Mouse (Mus musculus) myocyte (in vitro differentiated cells): ENCODE data around the gene Camk2d. TPM values are rescaled to one million over a fixed set of nuclear protein-coding genes. Genes with fewer than 3 reads are reported as not detected.

Experiments
- H3K27me3 ChIP-seq: one replicate; pipeline ENCODE4 v1.6.1; 2011; ENCODE audit not compliant: control insufficient read depth, insufficient read depth, insufficient read length
- H3K36me3 ChIP-seq: one replicate; pipeline ENCODE4 v1.6.1; 2011; ENCODE audit not compliant: control insufficient read depth, insufficient read depth
- H3K4me2 ChIP-seq: one replicate; pipeline ENCODE4 v1.6.1; 2011; ENCODE audit warnings: low read depth, control low read depth
- H3K4me3 ChIP-seq: one replicate; pipeline ENCODE4 v1.5.1; 2011; ENCODE audit warnings: mild to moderate bottlenecking, control low read depth, moderate library complexity
- H3K79me2 ChIP-seq: one replicate; pipeline ENCODE4 v1.6.1; 2011; ENCODE audit not compliant: control insufficient read depth, insufficient read depth
- H3ac ChIP-seq: one replicate; pipeline ENCODE4 v1.6.1; 2011; ENCODE audit not compliant: control insufficient read depth, insufficient read length
- CEBPB ChIP-seq: IDR thresholded peaks from 2 replicates; pipeline ENCODE4 v1.6.1; 2011; ENCODE audit warnings: mild to moderate bottlenecking, moderate library complexity; ENCODE audit not compliant: poor library complexity, insufficient read depth, severe bottlenecking
- E2F4 ChIP-seq: IDR thresholded peaks from one replicate; pipeline ENCODE4 v1.6.1; 2011; ENCODE audit warnings: mild to moderate bottlenecking, control low read depth, moderate library complexity; ENCODE audit not compliant: insufficient read depth
- MAX ChIP-seq: IDR thresholded peaks from one replicate; pipeline ENCODE4 v1.6.1; 2011; ENCODE audit warnings: low read depth, mild to moderate bottlenecking, control low read depth
- MYOD1 ChIP-seq, 3 experiments: IDR thresholded peaks; one replicate each; pipeline ENCODE4 v1.6.1; 2011; ENCODE audit warnings: control low read depth in 2 of 3, low read depth in 2 of 3, mild to moderate bottlenecking in 2 of 3, moderate library complexity in 1 of 3; ENCODE audit not compliant: insufficient read length in 2 of 3, control insufficient read depth in 1 of 3
- MYOG ChIP-seq, 3 experiments: IDR thresholded peaks; one replicate each; pipeline ENCODE4 v1.6.1; 2011; ENCODE audit warnings: control low read depth in 2 of 3, low read depth in 2 of 3, mild to moderate bottlenecking in 2 of 3; ENCODE audit not compliant: insufficient read length in 2 of 3, control insufficient read depth in 1 of 3, insufficient read depth in 1 of 3
- POLR2A ChIP-seq: IDR thresholded peaks from one replicate; pipeline ENCODE4 v1.6.1; 2011; ENCODE audit warnings: low read depth, mild to moderate bottlenecking, control low read depth, moderate library complexity; ENCODE audit not compliant: insufficient read length
- POLR2AphosphoS2 ChIP-seq: IDR thresholded peaks from one replicate; pipeline ENCODE4 v1.6.1; 2011; ENCODE audit warnings: low read depth, control low read depth; ENCODE audit not compliant: insufficient read length
- REST ChIP-seq: IDR thresholded peaks from one replicate; pipeline ENCODE4 v1.6.1; 2011; ENCODE audit warnings: mild to moderate bottlenecking, control low read depth, moderate library complexity; ENCODE audit not compliant: insufficient read depth, insufficient read length
- SRF ChIP-seq: IDR thresholded peaks from one replicate; pipeline ENCODE4 v1.6.1; 2011; ENCODE audit warnings: low read depth; ENCODE audit not compliant: control insufficient read depth, insufficient read length
- TCF12 ChIP-seq: IDR thresholded peaks from one replicate; pipeline ENCODE4 v1.6.1; 2011; ENCODE audit warnings: mild to moderate bottlenecking, control low read depth; ENCODE audit not compliant: poor library complexity, insufficient read depth, severe bottlenecking
- TCF3 ChIP-seq: IDR thresholded peaks from one replicate; pipeline ENCODE4 v1.6.1; 2011; ENCODE audit warnings: low read depth, control low read depth; ENCODE audit not compliant: insufficient read length
- USF1 ChIP-seq: IDR thresholded peaks from one replicate; pipeline ENCODE4 v1.6.1; 2011; ENCODE audit warnings: low read depth, mild to moderate bottlenecking, control low read depth, moderate library complexity
- polyA plus RNA-seq: library from polyadenylated mRNA; unstranded; fragments of >200 nt; fragmentation: generic; extraction: Trizol; gene quantifications from one replicate; pipeline ENCODE4 v1.2.1, GENCODE M21; 2012; ENCODE audit warnings: missing spikeins

The Camk2d gene
- polyA plus RNA-seq, 1 experiment = 22.1 TPM

DNA sequence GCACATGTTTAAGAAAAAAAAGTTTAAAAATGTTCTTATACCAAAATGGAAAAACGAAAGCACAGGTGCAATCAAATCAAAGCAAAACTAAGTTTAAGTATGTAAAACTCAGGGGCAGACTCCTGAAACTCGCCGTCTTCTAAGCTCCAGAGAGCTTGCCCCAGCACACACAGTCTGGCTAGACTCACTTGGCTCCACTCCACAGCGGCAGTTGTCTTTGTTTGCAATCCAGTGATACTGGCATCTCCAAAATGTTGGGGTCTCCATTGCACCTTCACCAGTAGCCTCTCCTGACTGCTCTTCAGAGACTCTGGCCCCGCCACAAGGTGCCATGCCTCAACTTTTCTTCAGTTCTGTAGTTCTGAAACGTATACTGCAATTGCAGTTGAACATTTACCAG, 24.1 kb downstream of the Camk2d start:
- Histone ChIP-seq H3K79me2 (peaks cover 72% of the 10 kb centered on the region), H3ac (no peak overlapping the region)

GRCm38 (mm10) chr3:126622509-126622908, 26.4 kb downstream of the Camk2d start:
- Histone ChIP-seq H3K79me2 (peaks cover 63% of the 10 kb centered on the region), H3K4me3 (no peak overlapping the region), H3ac (no peak overlapping the region)

More for the DNA sequence above, 24.1 kb downstream of the Camk2d start:
- Histone ChIP-seq H3K4me2 (no peak overlapping the region), H3K36me3 (peaks cover 7% of the 10 kb centered on the region), H3K4me3 (no peak overlapping the region), H3K27me3 (no peaks in the 10 kb centered on the region)
- no peak for TF ChIP-seq CEBPB
- no peak for TF ChIP-seq POLR2AphosphoS2
- no peak for TF ChIP-seq MAX
- TF ChIP-seq REST = no peak
- TF ChIP-seq USF1 = no peak
- TF ChIP-seq TCF12 = no peak
- no peak for TF ChIP-seq TCF3
- no peak for TF ChIP-seq E2F4
- TF ChIP-seq MYOG (IDR thresholded peaks at IDR 0.05; ENCODE audit: control insufficient read depth in 1 of 3, insufficient read depth in 1 of 3, insufficient read length in 2 of 3, low read depth in 2 of 3) = no peak
- no peak for TF ChIP-seq POLR2A
- TF ChIP-seq MYOD1 (IDR thresholded peaks at IDR 0.05; ENCODE audit: control insufficient read depth in 1 of 3, insufficient read length in 2 of 3, low read depth in 2 of 3) = no peak
- no peak for TF ChIP-seq SRF

GRCm38 (mm10) chr3:126624994-126625763, 29.1 kb downstream of the Camk2d start:
- Histone ChIP-seq H3K79me2 (peaks cover 67% of the 10 kb centered on the region), H3K27me3 (no peaks in the 10 kb centered on the region), H3K36me3 (no peaks in the 10 kb centered on the region), H3K4me3 (no peak overlapping the region), H3ac (no peak overlapping the region), H3K4me2 (no peak overlapping the region)
- TF ChIP-seq TCF3 = no peak
- no peak for TF ChIP-seq MAX
- TF ChIP-seq TCF12 = no peak
- no peak for TF ChIP-seq CEBPB
- no peak for TF ChIP-seq E2F4
- TF ChIP-seq MYOG (IDR thresholded peaks at IDR 0.05; ENCODE audit: control insufficient read depth in 1 of 3, insufficient read depth in 1 of 3, insufficient read length in 2 of 3, low read depth in 2 of 3) = no peak
- no peak for TF ChIP-seq USF1
- TF ChIP-seq SRF = no peak
- no peak for TF ChIP-seq POLR2A
- TF ChIP-seq MYOD1 (IDR thresholded peaks at IDR 0.05; ENCODE audit: control insufficient read depth in 1 of 3, insufficient read length in 2 of 3, low read depth in 2 of 3) = no peak

More at GRCm38 (mm10) chr3:126622509-126622908, 26.4 kb downstream of the Camk2d start:
- H3K27me3 ChIP-seq = no peaks in the 10 kb centered on the region
- no peaks in the 10 kb centered on the region for H3K36me3 ChIP-seq
- H3K4me2 ChIP-seq = no peak overlapping the region
- TF ChIP-seq SRF (no peak), MAX (no peak), MYOG (IDR thresholded peaks at IDR 0.05; ENCODE audit: control insufficient read depth in 1 of 3, insufficient read depth in 1 of 3, insufficient read length in 2 of 3, low read depth in 2 of 3) (no peak), POLR2A (no peak), USF1 (no peak), E2F4 (no peak), CEBPB (no peak), REST (no peak), MYOD1 (IDR thresholded peaks at IDR 0.05; ENCODE audit: control insufficient read depth in 1 of 3, insufficient read length in 2 of 3, low read depth in 2 of 3) (no peak), POLR2AphosphoS2 (no peak), TCF3 (no peak), TCF12 (no peak)

DNA sequence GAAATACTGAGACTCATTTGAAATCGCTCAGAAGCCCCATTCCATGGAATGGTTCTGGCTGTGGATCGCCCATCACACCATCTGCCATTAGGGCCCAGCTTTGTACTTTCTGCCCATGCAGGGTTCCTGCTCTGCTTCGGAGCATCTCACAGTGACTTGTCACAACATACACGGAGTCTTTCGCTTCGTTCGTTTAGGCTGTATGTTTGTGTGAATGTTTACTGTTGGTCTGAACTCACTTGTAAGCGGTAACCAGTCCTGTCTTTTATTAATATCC, 29.6 kb downstream of the Camk2d start:
- H3K36me3 ChIP-seq = no peaks in the 10 kb centered on the region
- TF ChIP-seq SRF (no peak), CEBPB (no peak), REST (no peak), POLR2AphosphoS2 (no peak), E2F4 (no peak), USF1 (no peak), MYOD1 (IDR thresholded peaks at IDR 0.05; ENCODE audit: control insufficient read depth in 1 of 3, insufficient read length in 2 of 3, low read depth in 2 of 3) (no peak), TCF3 (no peak), MAX (no peak), POLR2A (no peak), TCF12 (no peak), MYOG (IDR thresholded peaks at IDR 0.05; ENCODE audit: control insufficient read depth in 1 of 3, insufficient read depth in 1 of 3, insufficient read length in 2 of 3, low read depth in 2 of 3) (no peak)
- no peak overlapping the region for H3K4me3 ChIP-seq

More for the DNA sequence above, 29.6 kb downstream of the Camk2d start:
- Histone ChIP-seq H3ac (no peak overlapping the region), H3K27me3 (no peaks in the 10 kb centered on the region), H3K4me2 (no peak overlapping the region), H3K79me2 (peaks cover 65% of the 10 kb centered on the region)
